Mouse (Mus musculus): Measurements from ENCODE around the gene Ece1.

Ece1 gene

GRCm38 (mm10) chr4:137883513-137884150 is 21.6 kb downstream of the Ece1 start:
- no peak for DNase-seq

- no peak for DNase-seq
Observed at GRCm38 (mm10) chr4:137887337-137887992, 25.4 kb downstream of the Ece1 start.

DNA sequence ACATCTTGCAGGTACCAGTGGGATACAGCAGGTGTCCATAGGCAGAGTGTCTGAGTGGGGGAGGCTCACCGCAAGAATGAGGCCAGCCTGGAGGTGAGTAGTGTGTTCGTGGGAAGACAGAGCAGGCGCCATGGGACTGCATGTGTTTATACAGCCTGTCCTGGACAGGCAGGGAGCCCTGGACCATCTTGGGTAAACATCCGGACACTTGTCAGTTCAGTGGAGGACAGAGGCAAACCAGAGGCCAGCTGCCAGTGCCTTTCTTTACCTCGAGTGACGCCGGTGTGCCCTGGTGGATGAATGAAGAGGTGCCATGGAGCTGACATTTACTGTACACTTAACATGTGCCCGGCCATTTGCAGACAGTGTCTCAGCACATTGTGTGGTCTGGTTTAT is 26.0 kb downstream of the Ece1 start:
- no peak for DNase-seq

GRCm38 (mm10) chr4:137890596-137890995 is 28.6 kb downstream of the Ece1 start:
- no peak for DNase-seq

DNA sequence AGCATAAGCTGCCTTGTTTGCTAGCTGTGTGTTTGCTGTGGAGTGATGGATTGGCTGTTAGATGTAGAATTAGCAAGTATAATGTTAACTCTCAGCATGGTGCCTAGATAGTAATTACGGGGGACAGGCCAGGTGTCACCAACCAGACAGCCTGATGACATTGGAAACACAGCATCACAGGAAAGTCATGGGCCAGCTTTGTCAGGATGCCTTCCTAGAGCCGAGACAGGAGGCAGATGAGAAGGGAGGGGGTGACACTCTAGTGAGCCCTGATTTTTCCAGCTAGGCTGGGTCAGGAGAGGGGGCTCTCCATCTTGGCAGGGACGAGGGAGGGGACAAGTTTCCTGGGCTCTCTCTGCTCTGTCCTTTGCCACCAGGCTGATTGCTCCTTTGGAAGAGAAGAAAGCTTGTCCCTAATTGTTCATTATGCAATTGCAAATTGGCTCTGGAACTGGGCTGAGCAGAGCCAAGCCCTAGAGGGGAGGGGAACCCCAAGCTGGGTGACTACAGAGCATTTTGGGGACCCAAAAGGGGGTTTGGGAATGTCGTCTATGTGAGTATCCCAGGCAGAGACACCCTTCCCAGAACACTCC is 29.6 kb downstream of the Ece1 start:
- no peak for DNase-seq

DNA sequence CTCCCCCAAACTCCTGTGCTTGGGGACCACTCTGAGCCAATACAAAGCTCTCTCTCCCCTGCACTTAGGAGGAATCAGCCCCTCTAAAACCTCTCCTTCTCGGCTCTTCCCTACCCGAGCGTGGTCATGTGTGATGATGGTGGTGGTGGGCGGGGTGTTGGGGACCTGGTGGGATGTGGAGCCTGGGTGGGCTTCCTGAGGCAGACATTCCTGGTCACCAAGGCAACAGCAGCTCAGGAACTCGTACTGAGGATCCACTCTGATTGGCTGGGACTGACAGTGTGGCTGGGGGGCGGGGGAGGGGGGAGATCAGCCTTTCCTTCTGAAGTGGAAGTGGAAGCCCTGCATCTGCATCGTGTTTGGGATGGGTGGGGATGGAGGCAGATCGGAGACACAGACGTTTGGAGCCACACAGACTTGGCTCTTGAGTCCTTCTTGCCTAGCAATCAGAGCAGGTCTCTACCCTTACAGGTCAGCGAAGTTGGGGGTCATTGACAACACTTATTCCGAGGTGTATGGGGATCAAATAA is 30.7 kb downstream of the Ece1 start:
- no peak for DNase-seq

DNA sequence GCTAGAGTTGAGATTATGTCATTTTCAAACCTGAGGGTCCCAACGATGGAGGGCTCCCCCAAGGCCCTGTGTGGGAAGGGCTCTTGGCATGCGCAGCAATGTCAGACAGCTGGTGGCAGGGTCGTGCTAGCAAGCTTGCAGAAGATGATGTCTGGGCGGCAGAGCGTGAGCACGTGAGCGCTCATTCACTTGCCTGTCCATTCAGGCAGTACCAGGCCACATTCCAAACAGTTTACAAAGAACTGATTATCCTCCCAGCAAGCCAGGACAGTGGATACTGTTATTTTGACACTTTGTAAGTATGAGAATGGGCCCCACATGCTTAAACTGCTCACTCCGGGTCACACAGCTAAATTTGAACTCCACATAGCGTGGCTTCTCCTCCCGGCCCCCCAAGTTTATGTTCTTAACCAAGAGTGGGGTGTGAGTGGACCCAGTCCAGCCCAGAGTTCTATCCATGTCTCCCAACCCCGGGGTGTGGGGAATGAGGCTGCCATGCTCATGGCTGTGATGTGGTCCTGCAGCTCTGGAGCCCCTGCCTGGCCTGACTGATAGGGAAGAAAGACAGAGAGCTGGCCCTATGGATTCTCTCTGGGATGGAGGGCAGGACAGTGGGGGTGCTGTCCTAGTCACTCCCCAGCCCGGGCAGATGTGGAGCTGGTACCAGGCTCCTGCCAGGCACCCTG is 34.7 kb downstream of the Ece1 start:
- no peak for DNase-seq

GRCm38 (mm10) chr4:137897298-137897612 is 35.2 kb downstream of the Ece1 start:
- DNase-seq: peak; percentile 61 to 64

GRCm38 (mm10) chr4:137898490-137898889 is 36.5 kb downstream of the Ece1 start:
- no peak for DNase-seq

- peak in 1 of 2 experiments; percentile 53 for DNase-seq
Observed at GRCm38 (mm10) chr4:137902268-137902667, 40.2 kb downstream of the Ece1 start.

DNA sequence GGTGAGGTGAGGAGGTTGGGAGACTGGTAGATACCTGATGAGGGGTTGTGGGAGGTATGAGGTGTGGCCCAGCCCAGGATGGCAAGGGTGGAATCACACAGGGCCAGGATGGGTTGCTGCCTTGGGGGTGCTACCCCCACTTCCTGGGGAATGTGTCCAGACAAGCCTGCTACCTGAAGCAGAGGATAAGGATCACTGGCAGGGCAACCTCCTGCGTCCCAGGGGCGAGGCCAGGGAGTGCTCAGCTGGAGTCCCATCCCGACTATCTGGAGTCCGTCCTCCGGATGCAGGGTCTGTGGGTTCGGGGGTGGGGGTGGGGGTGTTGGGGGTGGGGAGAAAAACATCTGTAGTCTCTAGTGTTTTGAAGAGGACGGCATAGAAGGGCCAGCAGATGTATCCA is 40.8 kb downstream of the Ece1 start:
- DNase-seq: no peak

DNA sequence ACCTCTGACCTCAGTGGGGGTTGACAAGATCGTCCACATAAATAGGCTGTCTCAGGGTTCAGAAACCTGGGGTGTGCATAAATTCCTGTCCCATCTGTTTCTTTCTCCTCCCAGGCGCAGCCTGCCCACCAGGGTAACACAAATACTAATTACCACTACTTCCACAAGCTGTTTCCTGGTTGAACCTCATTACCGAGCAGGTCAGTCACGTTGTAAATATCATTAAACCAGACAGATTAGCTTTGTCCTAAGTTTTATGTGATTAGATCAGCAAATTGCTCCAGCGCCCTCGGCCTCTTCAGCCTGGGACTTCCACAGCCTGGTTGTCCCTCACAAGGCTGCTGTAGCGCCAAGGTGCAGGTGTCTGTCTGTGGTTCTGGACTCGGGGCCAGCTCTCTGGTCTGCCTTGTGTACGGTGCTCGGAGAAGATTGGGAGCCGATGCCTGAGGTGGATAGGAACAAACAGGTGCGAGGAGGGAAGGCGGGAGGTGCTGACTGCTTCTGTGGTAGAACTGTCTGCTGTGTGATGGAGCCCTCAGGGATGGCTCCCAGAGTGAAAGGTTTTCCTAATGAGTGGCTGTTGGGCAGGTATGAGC is 43.0 kb downstream of the Ece1 start:
- DNase-seq: no peak

DNA sequence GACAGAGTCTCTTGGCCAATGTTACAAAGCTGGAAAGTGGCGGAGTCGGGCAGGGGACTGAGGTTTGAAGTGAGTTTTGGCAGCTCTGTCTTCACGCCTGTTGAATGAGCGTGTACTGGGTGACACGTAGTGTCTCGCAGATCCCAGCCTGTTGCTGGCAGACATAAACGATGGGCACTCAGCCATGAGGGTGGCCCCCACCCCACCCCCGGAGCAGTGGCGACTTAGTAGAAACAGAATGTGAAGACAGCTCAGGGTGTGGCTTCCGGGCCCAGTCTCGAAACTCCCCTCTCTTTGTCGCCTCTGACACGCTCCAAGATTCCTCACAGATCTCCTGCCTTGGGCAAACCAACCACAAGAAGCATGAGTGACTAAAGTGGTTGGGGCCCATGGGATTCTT is 45.9 kb downstream of the Ece1 start:
- DNase-seq: no peak

DNA sequence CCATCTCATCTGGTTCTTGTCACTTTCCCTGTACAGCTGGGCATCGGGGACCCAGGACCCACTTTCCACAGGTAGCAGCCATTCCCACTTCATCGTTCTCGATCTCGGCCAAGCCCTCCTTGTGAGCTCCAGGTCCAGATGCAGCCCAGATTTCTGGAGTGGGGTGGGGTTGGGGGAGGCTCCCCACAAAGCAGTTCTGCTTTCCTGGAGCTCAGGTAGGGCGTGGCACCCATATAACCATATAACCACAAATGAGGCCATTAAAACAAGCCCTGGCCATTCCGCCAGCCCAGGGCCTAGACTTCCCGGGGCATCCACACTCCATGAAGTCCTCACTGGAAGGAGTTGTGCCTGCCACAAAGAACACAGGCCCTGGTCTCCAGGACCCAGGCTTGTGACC is 46.5 kb downstream of the Ece1 start:
- DNase-seq: no peak

GRCm38 (mm10) chr4:137908915-137909314 is 46.9 kb downstream of the Ece1 start:
- DNase-seq: no peak

- DNase-seq: no peak
Observed at GRCm38 (mm10) chr4:137909471-137909870, 47.4 kb downstream of the Ece1 start.

DNA sequence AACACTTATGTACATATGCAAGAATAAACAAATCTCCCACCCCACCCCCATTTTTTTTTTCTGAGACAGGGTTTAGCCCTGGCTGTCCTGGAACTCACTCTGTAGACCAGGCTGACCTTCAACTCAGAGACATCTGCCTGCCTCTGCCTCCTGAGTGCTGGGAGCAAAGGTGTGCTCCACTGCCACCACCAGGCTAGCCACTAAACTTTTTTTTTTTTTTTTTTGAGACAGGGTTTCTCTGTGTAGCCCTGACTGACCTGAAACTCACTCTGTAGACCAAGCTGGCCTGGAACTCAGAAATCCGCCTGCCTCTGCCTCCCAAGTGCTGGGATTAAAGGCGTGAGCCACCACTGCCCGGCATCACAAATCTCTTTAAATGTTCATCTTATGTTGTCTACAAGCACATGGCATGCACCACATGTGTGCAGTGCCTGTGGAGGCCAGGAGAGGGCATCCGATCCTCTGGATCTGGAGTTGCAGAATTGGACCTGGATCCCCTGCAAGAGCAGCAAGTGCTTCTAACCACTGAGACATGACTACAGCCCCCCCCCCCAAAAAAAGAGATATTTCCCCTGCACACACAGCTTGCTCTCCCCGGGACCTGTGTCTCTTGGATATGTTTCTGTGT is 48.5 kb downstream of the Ece1 start:
- peak; percentile 59 to 75 for DNase-seq

DNA sequence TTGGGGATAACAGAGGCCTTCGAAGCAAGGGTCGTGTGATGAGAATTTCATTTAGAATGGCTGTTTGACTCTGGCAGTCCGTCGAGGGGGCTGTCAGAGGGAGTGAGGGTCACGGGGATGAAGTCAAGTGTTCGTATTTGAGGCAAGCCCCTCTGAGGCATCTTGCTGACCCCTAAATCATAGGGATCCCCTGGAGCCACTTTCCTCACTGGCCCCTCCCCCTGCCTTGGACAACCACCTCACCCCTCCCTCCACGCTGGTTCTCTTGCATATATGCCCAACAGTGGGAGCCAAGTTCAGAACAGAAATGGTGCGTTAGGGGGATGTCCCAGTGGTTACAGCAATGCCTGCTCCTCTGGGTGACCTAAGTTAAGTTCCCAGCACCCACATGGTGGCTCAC is 49.6 kb downstream of the Ece1 start:
- no peak for DNase-seq

DNA sequence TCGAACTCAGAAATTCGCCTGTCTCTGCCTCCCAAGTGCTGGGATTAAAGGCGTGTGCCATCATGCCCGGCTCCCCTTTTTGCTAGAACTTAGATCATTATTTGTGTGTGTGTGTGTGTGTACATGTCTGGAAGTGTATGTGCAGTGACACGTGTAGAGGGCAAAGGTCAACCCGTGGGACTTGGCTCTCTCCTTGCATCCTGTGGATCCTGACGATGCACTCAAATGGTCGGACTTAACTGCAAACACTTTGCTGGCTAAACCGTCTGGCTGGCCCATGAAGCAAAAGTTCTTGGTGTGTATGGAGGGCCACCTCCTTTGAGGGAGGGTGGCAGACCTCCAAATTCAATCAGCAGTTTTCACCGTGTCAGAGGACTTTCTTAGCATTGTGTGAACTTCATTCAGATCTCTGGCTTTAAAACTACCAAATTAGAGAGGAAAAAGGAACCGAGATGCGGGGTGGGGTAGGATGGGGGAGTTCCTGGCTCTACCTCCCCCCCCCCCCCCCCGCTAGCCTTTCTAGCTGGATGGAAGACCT is 50.8 kb downstream of the Ece1 start:
- no peak for DNase-seq

DNA sequence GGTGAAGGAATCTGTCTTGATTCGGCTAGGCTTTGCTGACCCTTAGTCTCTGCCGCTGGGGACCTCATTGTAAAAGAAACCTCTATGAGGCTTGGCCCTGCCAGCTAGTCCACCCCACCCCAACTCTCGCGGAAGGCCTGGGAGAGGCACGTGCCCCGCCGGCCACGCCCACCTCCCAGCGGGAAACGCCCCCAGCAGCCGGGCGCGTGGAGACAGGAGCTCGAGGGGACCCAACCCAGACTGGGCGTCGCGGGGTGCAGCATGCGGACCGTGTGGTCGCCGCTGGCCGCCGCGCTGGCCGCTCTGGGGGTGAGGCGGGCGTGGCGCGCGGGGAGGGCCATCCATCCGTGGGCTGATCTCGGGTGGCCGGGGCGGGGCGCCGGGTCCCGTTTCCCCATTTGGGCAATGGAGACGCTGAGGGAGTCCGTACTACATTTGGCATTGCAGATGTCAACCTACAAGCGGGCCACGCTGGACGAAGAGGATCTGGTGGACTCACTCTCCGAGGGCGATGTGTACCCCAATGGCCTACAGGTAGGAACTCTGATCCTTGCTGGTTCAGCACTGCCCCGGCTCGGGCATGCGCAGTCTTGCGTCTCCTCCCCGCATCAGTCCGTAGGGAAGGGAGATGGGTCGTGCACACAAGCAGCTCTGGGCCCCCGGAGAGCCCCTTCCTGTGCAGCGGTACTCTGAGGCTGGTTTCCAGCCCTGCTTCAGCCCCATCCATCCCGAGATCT is 51.5 kb downstream of the Ece1 start:
- DNase-seq: peak in 1 of 2 experiments; percentile 60

GRCm38 (mm10) chr4:137917591-137917990 is 55.6 kb downstream of the Ece1 start:
- no peak for DNase-seq

GRCm38 (mm10) chr4:137918559-137918958 is 56.5 kb downstream of the Ece1 start:
- DNase-seq: no peak
